Comparison of ENCODE assay signal across 35 mouse cellular contexts in the genomic region with DNA sequence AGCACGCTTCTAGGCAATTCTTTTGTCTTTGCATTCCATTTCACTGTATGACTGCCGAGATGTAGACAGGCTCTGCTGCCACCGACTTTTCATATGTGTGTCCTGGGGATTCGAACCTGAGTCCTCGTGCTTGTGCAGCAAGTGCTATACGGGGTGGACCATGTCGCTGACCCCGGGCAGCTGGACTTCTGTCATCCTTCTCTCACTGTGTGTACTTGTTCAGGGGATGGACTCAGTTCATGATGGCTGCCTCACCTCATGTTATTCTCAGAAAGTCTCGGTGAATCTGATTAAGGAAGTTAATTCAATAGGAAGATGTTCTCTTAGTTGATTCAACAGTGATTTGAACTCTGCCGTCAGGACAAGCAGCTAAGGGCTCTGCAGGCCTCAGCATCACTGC.
"Had no signal": no experiment of that assay in that cellular context is flagged by ENCODE, and none has a peak within 500 bp of the region (broad histone marks: within the 10 kb centered on the region; RNA-seq: fewer than 3 reads in every experiment).

No protein-coding gene starts in this region.

- ATAC-seq: hindbrain, embryonic 16.5 days; hindbrain, postnatal 0 days; inflammation-experienced regulatory T-cells, adult 6 months; intestine, embryonic 15.5 days; intestine, embryonic 16.5 days; intestine, postnatal 0 days had no signal

- H3K4me2 ChIP-seq: heart, embryonic 11.5 days; heart, embryonic 12.5 days; heart, embryonic 13.5 days; heart, embryonic 15.5 days; hindbrain, embryonic 12.5 days; hindbrain, embryonic 13.5 days; hindbrain, embryonic 14.5 days; hindbrain, embryonic 15.5 days; intestine, embryonic 15.5 days; kidney, embryonic 15.5 days had no signal

- H3K36me3 ChIP-seq: heart, embryonic 12.5 days; heart, embryonic 13.5 days; heart, embryonic 15.5 days; hindbrain, embryonic 10.5 days; hindbrain, embryonic 12.5 days; hindbrain, embryonic 13.5 days; hindbrain, embryonic 15.5 days; intestine, embryonic 15.5 days; kidney, embryonic 15.5 days had no signal

- H3K9me3 ChIP-seq: heart, embryonic 15.5 days; hindbrain, embryonic 10.5 days; hindbrain, embryonic 12.5 days; hindbrain, embryonic 13.5 days; hindbrain, embryonic 15.5 days; intestine, embryonic 15.5 days; kidney, embryonic 15.5 days had no signal

- H3K4me1 ChIP-seq: heart, embryonic 12.5 days; heart, embryonic 13.5 days; heart, embryonic 15.5 days; hindbrain, embryonic 10.5 days; intestine, embryonic 15.5 days; kidney, embryonic 15.5 days had no signal

- DNase-seq: heart, postnatal 10 days; heart, postnatal 14 days; heart, postnatal 36 days; heart, postnatal 4 days; kidney, adult 11 months; kidney, adult 18-20 months; kidney, adult 2 months; kidney, adult 8-10 months; kidney, adult 9 months; kidney, postnatal 10 days; kidney, postnatal 14 days; kidney, postnatal 25 days; kidney, postnatal 36 days; kidney, postnatal 4 days; layer of hippocampus, adult 9-11 months; layer of hippocampus, postnatal 36 days had no signal

- H3K27me3 ChIP-seq: heart, embryonic 12.5 days; heart, embryonic 15.5 days; hindbrain, embryonic 12.5 days; hindbrain, embryonic 13.5 days; hindbrain, embryonic 15.5 days; intestine, embryonic 15.5 days; kidney, embryonic 15.5 days had no signal

- H3K27ac ChIP-seq: heart, embryonic 13.5 days; heart, embryonic 15.5 days; hindbrain, embryonic 10.5 days; hindbrain, embryonic 12.5 days; hindbrain, embryonic 13.5 days; hindbrain, embryonic 14.5 days; hindbrain, embryonic 15.5 days; hindbrain, postnatal 0 days; intestine, embryonic 15.5 days; kidney, embryonic 15.5 days; kidney, postnatal 0 days; layer of hippocampus, adult 2 months; left cerebral cortex, adult 2 months had no signal

- H3K9ac ChIP-seq: heart, embryonic 12.5 days; heart, embryonic 13.5 days; heart, embryonic 15.5 days; hindbrain, embryonic 12.5 days; hindbrain, embryonic 13.5 days; hindbrain, embryonic 14.5 days; hindbrain, embryonic 15.5 days; intestine, embryonic 15.5 days; kidney, embryonic 15.5 days had no signal

- H3K4me3 ChIP-seq: heart, embryonic 12.5 days; heart, embryonic 13.5 days; heart, embryonic 15.5 days; hindbrain, embryonic 10.5 days; hindbrain, embryonic 12.5 days; hindbrain, embryonic 13.5 days; hindbrain, embryonic 15.5 days; intestine, embryonic 15.5 days; kidney, embryonic 15.5 days; layer of hippocampus, adult 2 months; left cerebral cortex, adult 2 months had no signal
